ENCODE assay signal across 7 mouse cellular contexts in genomic region chr12:99011161-99011861, GRCm38 (mm10).
A peak's percentile ranks its signal among the peaks of the same experiment; 100 is the strongest.
DNase-seq lines count a peak whose midpoint lies in the region; ATAC-seq and TF ChIP-seq lines count a peak whose summit lies in the region.

No protein-coding gene starts in this region.

- H3K9me3 ChIP-seq in hindbrain, embryonic 15.5 days = no peaks in the 10 kb centered on the region

- no peak for TF ChIP-seq CTCF in gastrocnemius, adult 2 months (IDR thresholded peaks at IDR 0.05)

- H3K4me2 ChIP-seq in hindbrain, embryonic 15.5 days = peak overlapping the region; percentile 44

- H3K4me1 ChIP-seq in hindbrain, embryonic 15.5 days (replicated peaks) = peaks cover 29% of the 10 kb centered on the region

- H3K27ac ChIP-seq in hindbrain, embryonic 15.5 days (replicated peaks) = peak overlapping the region; percentile 67
- no peak overlapping the region for H3K27ac ChIP-seq in gastrocnemius, adult 2 months

- H3K36me3 ChIP-seq in hindbrain, embryonic 15.5 days = no peaks in the 10 kb centered on the region

- 4% methylated on average over 22 of the region's 22 CpGs for WGBS in hindbrain, embryonic 15.5 days

- no peaks in the 10 kb centered on the region for H3K27me3 ChIP-seq in hindbrain, embryonic 15.5 days

- peak; percentile 92 for ATAC-seq in hindbrain, embryonic 15.5 days (ENCODE audit: low FRiP score, low read depth)
- no peak for ATAC-seq in granulocyte monocyte progenitor cell, adult 5-6 weeks (replicated peaks; ENCODE audit: poor library complexity, severe bottlenecking)

- 0 out of 2 replicates have a peak overlapping the region, but pooled peaks have one; percentile 16 for H3K9ac ChIP-seq in hindbrain, embryonic 15.5 days

- intact Hi-C loops in left cerebral cortex, postnatal 4 days (cut with DNase I) = no loop called here
- intact Hi-C loops in gastrocnemius, adult 2 months (cut with DNase I) = no loop called here

- 0 out of 2 replicates have a peak overlapping the region, but pooled peaks have one; percentile 0 for H3K4me3 ChIP-seq in hindbrain, embryonic 15.5 days
- H3K4me3 ChIP-seq in gastrocnemius, adult 2 months = no peak overlapping the region

- peak; percentile 76 for DNase-seq in left cerebral cortex, postnatal 4 days
- DNase-seq in left cerebral cortex, adult 8-10 months (ENCODE audit: low spot score in 2 of 2) = no peak
- peak; percentile 46 for DNase-seq in embryo, embryonic 11.5 days (ENCODE audit: low read depth, low spot score)
- DNase-seq in retina, postnatal 1 day = peak; percentile 90
- no peak for DNase-seq in gastrocnemius, adult 2 months

Comparison
In these comparisons a context has a peak if more than half of its experiments do, and no peak if none do; other contexts are left out.
1. DNase-seq: peak in left cerebral cortex, postnatal 4 days (single experiment), embryo, embryonic 11.5 days (single experiment) and retina, postnatal 1 day (single experiment); none in left cerebral cortex, adult 8-10 months (0 of 2) and gastrocnemius, adult 2 months (single experiment).